Mouse (Mus musculus): Measurements from ENCODE around the gene Cdkl3. TPM values are rescaled to one million over a fixed set of nuclear protein-coding genes. Genes with fewer than 3 reads are reported as not detected.

Cdkl3 gene
- polyA plus RNA-seq (2015; fragmentation: Nextera tagmentation; extraction: Ambion mirVana): 29.4 and 30.3 TPM in 2 replicates

- Histone ChIP-seq H3K27me3 (replicated peaks; ENCODE audit: control insufficient read depth, insufficient read depth, low read length) (no peaks in the 10 kb centered on the region), H3K4me2 (ENCODE audit: low read length) (peak within 1 kb of the TSS; percentile 65), H3K9ac (ENCODE audit: low read depth, low read length) (peak within 1 kb of the TSS; percentile 81), H3K27ac (ENCODE audit: low read depth, low read length) (peak within 1 kb of the TSS; percentile 87), H3K4me3 (ENCODE audit: low read length) (peak within 1 kb of the TSS; percentile 70), H3K9me3 (ENCODE audit: control insufficient read depth, low read length) (no peaks in the 10 kb centered on the region), H3K4me1 (ENCODE audit: control insufficient read depth, insufficient read depth, low read depth, low read length) (peaks cover 24% of the 10 kb centered on the region), H3K36me3 (ENCODE audit: control insufficient read depth, insufficient read depth, low read length) (no peaks in the 10 kb centered on the region)
- ATAC-seq: peak; percentile 90
- under 1% methylated on average over 48 of the region's 51 CpGs for WGBS
Observed at GRCm38 (mm10) chr11:52003772-52004528, at the start of gene Cdkl3. Gene Cdkl3, plus strand, starts transcription at chr11:52004221.

GRCm38 (mm10) chr11:51956112-51956511 lies 47.9 kb upstream of the Cdkl3 start:
- no peaks in the 10 kb centered on the region; the same call in 1 of the 2 replicates for H3K9me3 ChIP-seq (ENCODE audit: control insufficient read depth, low read length)
- no peak for ATAC-seq
- no peaks in the 10 kb centered on the region for H3K4me1 ChIP-seq (ENCODE audit: control insufficient read depth, insufficient read depth, low read depth, low read length)
- H3K4me2 ChIP-seq (ENCODE audit: low read length): no peak overlapping the region
- H3K4me3 ChIP-seq (ENCODE audit: low read length): no peak overlapping the region
- no peak overlapping the region for H3K27ac ChIP-seq (ENCODE audit: low read depth, low read length)
- WGBS: 86% methylated on average over 9 of the region's 9 CpGs
- H3K9ac ChIP-seq (ENCODE audit: low read depth, low read length): no peak overlapping the region
- H3K36me3 ChIP-seq (ENCODE audit: control insufficient read depth, insufficient read depth, low read length): no peaks in the 10 kb centered on the region
- no peaks in the 10 kb centered on the region for H3K27me3 ChIP-seq (replicated peaks; ENCODE audit: control insufficient read depth, insufficient read depth, low read length)

GRCm38 (mm10) chr11:51957760-51958159 lies 46.3 kb upstream of the Cdkl3 start:
- H3K9me3 ChIP-seq (ENCODE audit: control insufficient read depth, low read length): no peaks in the 10 kb centered on the region; the same call in 1 of the 2 replicates
- H3K9ac ChIP-seq (ENCODE audit: low read depth, low read length): no peak overlapping the region
- no peaks in the 10 kb centered on the region for H3K36me3 ChIP-seq (ENCODE audit: control insufficient read depth, insufficient read depth, low read length)
- WGBS: 93% methylated on average over 4 of the region's 4 CpGs
- no peak overlapping the region for H3K27ac ChIP-seq (ENCODE audit: low read depth, low read length)
- no peaks in the 10 kb centered on the region for H3K4me1 ChIP-seq (ENCODE audit: control insufficient read depth, insufficient read depth, low read depth, low read length)
- no peaks in the 10 kb centered on the region for H3K27me3 ChIP-seq (replicated peaks; ENCODE audit: control insufficient read depth, insufficient read depth, low read length)
- no peak overlapping the region for H3K4me3 ChIP-seq (ENCODE audit: low read length)
- ATAC-seq: no peak
- no peak overlapping the region for H3K4me2 ChIP-seq (ENCODE audit: low read length)

- H3K4me1 ChIP-seq (ENCODE audit: control insufficient read depth, insufficient read depth, low read depth, low read length): no peaks in the 10 kb centered on the region
- no peaks in the 10 kb centered on the region; the same call in 1 of the 2 replicates for H3K9me3 ChIP-seq (ENCODE audit: control insufficient read depth, low read length)
- no peak overlapping the region for H3K27ac ChIP-seq (ENCODE audit: low read depth, low read length)
- ATAC-seq: no peak
- no peak overlapping the region for H3K9ac ChIP-seq (ENCODE audit: low read depth, low read length)
- H3K4me3 ChIP-seq (ENCODE audit: low read length): no peak overlapping the region
- WGBS: 86% methylated on average over 5 of the region's 5 CpGs
- H3K27me3 ChIP-seq (replicated peaks; ENCODE audit: control insufficient read depth, insufficient read depth, low read length): no peaks in the 10 kb centered on the region
- H3K4me2 ChIP-seq (ENCODE audit: low read length): no peak overlapping the region
- no peaks in the 10 kb centered on the region for H3K36me3 ChIP-seq (ENCODE audit: control insufficient read depth, insufficient read depth, low read length)
Observed at GRCm38 (mm10) chr11:51959511-51959910, 44.5 kb upstream of the Cdkl3 start.

- Histone ChIP-seq H3K4me3 (ENCODE audit: low read length) (no peak overlapping the region), H3K27me3 (replicated peaks; ENCODE audit: control insufficient read depth, insufficient read depth, low read length) (no peaks in the 10 kb centered on the region), H3K4me1 (ENCODE audit: control insufficient read depth, insufficient read depth, low read depth, low read length) (no peaks in the 10 kb centered on the region), H3K4me2 (ENCODE audit: low read length) (no peak overlapping the region), H3K9me3 (ENCODE audit: control insufficient read depth, low read length) (no peaks in the 10 kb centered on the region; the same call in 1 of the 2 replicates), H3K36me3 (ENCODE audit: control insufficient read depth, insufficient read depth, low read length) (no peaks in the 10 kb centered on the region), H3K27ac (ENCODE audit: low read depth, low read length) (no peak overlapping the region), H3K9ac (ENCODE audit: low read depth, low read length) (no peak overlapping the region)
- 93% methylated on average over 4 of the region's 4 CpGs for WGBS
- no peak for ATAC-seq
Observed at GRCm38 (mm10) chr11:51960061-51960460, 44.0 kb upstream of the Cdkl3 start.

GRCm38 (mm10) chr11:51960967-51961471 lies 43.0 kb upstream of the Cdkl3 start:
- Histone ChIP-seq H3K27me3 (replicated peaks; ENCODE audit: control insufficient read depth, insufficient read depth, low read length) (no peaks in the 10 kb centered on the region), H3K36me3 (ENCODE audit: control insufficient read depth, insufficient read depth, low read length) (no peaks in the 10 kb centered on the region), H3K27ac (ENCODE audit: low read depth, low read length) (no peak overlapping the region), H3K4me3 (ENCODE audit: low read length) (no peak overlapping the region), H3K4me1 (ENCODE audit: control insufficient read depth, insufficient read depth, low read depth, low read length) (no peaks in the 10 kb centered on the region), H3K9me3 (ENCODE audit: control insufficient read depth, low read length) (no peaks in the 10 kb centered on the region; the same call in 1 of the 2 replicates), H3K4me2 (ENCODE audit: low read length) (no peak overlapping the region), H3K9ac (ENCODE audit: low read depth, low read length) (no peak overlapping the region)
- ATAC-seq: no peak
- 65% methylated on average over 11 of the region's 11 CpGs for WGBS

GRCm38 (mm10) chr11:51961761-51962160 lies 42.3 kb upstream of the Cdkl3 start:
- ATAC-seq: no peak
- no peaks in the 10 kb centered on the region for H3K36me3 ChIP-seq (ENCODE audit: control insufficient read depth, insufficient read depth, low read length)
- no peak overlapping the region for H3K4me2 ChIP-seq (ENCODE audit: low read length)
- no peak overlapping the region for H3K4me3 ChIP-seq (ENCODE audit: low read length)
- 90% methylated on average over 8 of the region's 8 CpGs for WGBS
- H3K9me3 ChIP-seq (ENCODE audit: control insufficient read depth, low read length): no peaks in the 10 kb centered on the region; the same call in 1 of the 2 replicates
- no peaks in the 10 kb centered on the region for H3K27me3 ChIP-seq (replicated peaks; ENCODE audit: control insufficient read depth, insufficient read depth, low read length)
- H3K9ac ChIP-seq (ENCODE audit: low read depth, low read length): no peak overlapping the region
- no peaks in the 10 kb centered on the region for H3K4me1 ChIP-seq (ENCODE audit: control insufficient read depth, insufficient read depth, low read depth, low read length)
- H3K27ac ChIP-seq (ENCODE audit: low read depth, low read length): no peak overlapping the region

- Histone ChIP-seq H3K4me2 (ENCODE audit: low read length) (no peak overlapping the region), H3K4me1 (ENCODE audit: control insufficient read depth, insufficient read depth, low read depth, low read length) (peaks cover 3% of the 10 kb centered on the region; the same call in 1 of the 2 replicates), H3K9ac (ENCODE audit: low read depth, low read length) (no peak overlapping the region), H3K9me3 (ENCODE audit: control insufficient read depth, low read length) (no peaks in the 10 kb centered on the region; the same call in 1 of the 2 replicates), H3K27me3 (replicated peaks; ENCODE audit: control insufficient read depth, insufficient read depth, low read length) (no peaks in the 10 kb centered on the region), H3K27ac (ENCODE audit: low read depth, low read length) (no peak overlapping the region), H3K36me3 (ENCODE audit: control insufficient read depth, insufficient read depth, low read length) (no peaks in the 10 kb centered on the region), H3K4me3 (ENCODE audit: low read length) (no peak overlapping the region)
- no peak for ATAC-seq
- 88% methylated on average over 7 of the region's 7 CpGs for WGBS
Observed at GRCm38 (mm10) chr11:51962277-51962676, 41.7 kb upstream of the Cdkl3 start.

GRCm38 (mm10) chr11:51966651-51967050 lies 37.4 kb upstream of the Cdkl3 start:
- peaks cover 14% of the 10 kb centered on the region for H3K4me1 ChIP-seq (ENCODE audit: control insufficient read depth, insufficient read depth, low read depth, low read length)
- H3K27ac ChIP-seq (ENCODE audit: low read depth, low read length): no peak overlapping the region
- no peak overlapping the region for H3K4me3 ChIP-seq (ENCODE audit: low read length)
- H3K4me2 ChIP-seq (ENCODE audit: low read length): no peak overlapping the region
- H3K36me3 ChIP-seq (ENCODE audit: control insufficient read depth, insufficient read depth, low read length): peaks cover 3% of the 10 kb centered on the region; the same call in 1 of the 2 replicates
- H3K9ac ChIP-seq (ENCODE audit: low read depth, low read length): no peak overlapping the region
- 83% methylated on average over 5 of the region's 5 CpGs for WGBS
- no peak for ATAC-seq
- H3K9me3 ChIP-seq (ENCODE audit: control insufficient read depth, low read length): no peaks in the 10 kb centered on the region
- H3K27me3 ChIP-seq (replicated peaks; ENCODE audit: control insufficient read depth, insufficient read depth, low read length): no peaks in the 10 kb centered on the region
